Mouse (Mus musculus) lung, embryonic 16.5 days (tissue): ENCODE measurements around the gene Yap1. TPM values are rescaled to one million over a fixed set of nuclear protein-coding genes. Genes with fewer than 3 reads are reported as not detected.

ENCODE experiments used
- ATAC-seq: fragments of 200-750 bp; cut with Nextera tagmentation; 2 replicates; pipeline ENCODE4 v1.8.0; 2017; ENCODE audit warnings: low read depth, mild to moderate bottlenecking, moderate library complexity
- H3K27ac ChIP-seq: fragments of 300-500 bp; sonication (generic); 2 replicates; pipeline ENCODE4 v1.5.1; 2014; ENCODE audit warnings: mild to moderate bottlenecking, control low read depth, low read length
- H3K27me3 ChIP-seq: fragments of 300-500 bp; sonication (generic); 2 replicates; pipeline ENCODE4 v1.6.1; 2014; ENCODE audit warnings: low read depth, low read length, mixed read lengths; ENCODE audit not compliant: control insufficient read depth, insufficient read depth
- H3K36me3 ChIP-seq: fragments of 300-500 bp; sonication (generic); 2 replicates; pipeline ENCODE4 v1.6.1; 2014; ENCODE audit warnings: low read length; ENCODE audit not compliant: control insufficient read depth, insufficient read depth
- H3K4me1 ChIP-seq: fragments of 300-500 bp; sonication (generic); replicated peaks from 2 replicates; pipeline ENCODE4 v1.6.1; 2014; ENCODE audit warnings: low read length, mixed read lengths; ENCODE audit not compliant: control insufficient read depth, insufficient read depth
- H3K4me2 ChIP-seq: fragments of 300-500 bp; sonication (generic); 2 replicates; pipeline ENCODE4 v1.6.1; 2014; ENCODE audit warnings: low read depth, low read length, control low read depth
- H3K4me3 ChIP-seq: fragments of 300-500 bp; sonication (generic); 2 replicates; pipeline ENCODE4 v1.5.1; 2014; ENCODE audit warnings: mild to moderate bottlenecking, low read length, control low read depth
- H3K9ac ChIP-seq: fragments of 300-500 bp; sonication (generic); 2 replicates; pipeline ENCODE4 v1.6.1; 2014; ENCODE audit warnings: low read length, control low read depth
- H3K9me3 ChIP-seq: fragments of 300-500 bp; sonication (generic); 2 replicates; pipeline ENCODE4 v1.6.1; 2016; ENCODE audit warnings: low read length; ENCODE audit not compliant: control insufficient read depth
- WGBS: fragments of 180-500 bp; shearing (Covaris S2); extraction: QIAGEN DNeasy Blood & Tissue Kit; methylation state at CpG from one replicate; pipeline ENCODE4 v1.1.7; 2014; 5-methylcytosine and 5-hydroxymethylcytosine counted together
- polyA plus RNA-seq: library from polyadenylated mRNA; unstranded; fragments of >200 nt; fragmentation: Nextera tagmentation; extraction: Ambion mirVana; gene quantifications from 2 replicates; pipeline ENCODE4 v1.2.1, GENCODE M21; 2015

Gene Yap1
- polyA plus RNA-seq, 1 experiment from 2014 or later = 30.3 TPM

- H3K27me3 ChIP-seq = no peaks in the 10 kb centered on the region
- H3K4me3 ChIP-seq = no peak overlapping the region
- peaks cover 15% of the 10 kb centered on the region for H3K36me3 ChIP-seq
- peak overlapping the region; percentile 26; the same call in 1 of the 2 replicates for H3K27ac ChIP-seq
- WGBS = 84% methylated on average over 7 of the region's 7 CpGs
- no peaks in the 10 kb centered on the region for H3K9me3 ChIP-seq
- no peak for ATAC-seq
- no peak overlapping the region for H3K4me2 ChIP-seq
- H3K9ac ChIP-seq = no peak overlapping the region
- H3K4me1 ChIP-seq = no peaks in the 10 kb centered on the region
Measured at GRCm38 (mm10) chr9:7943796-7944462, 60.5 kb downstream of the Yap1 start.

- ATAC-seq = no peak
- WGBS = 95% methylated on average over 8 of the region's 8 CpGs
- H3K27ac ChIP-seq = no peak overlapping the region
- H3K4me1 ChIP-seq = no peaks in the 10 kb centered on the region
- H3K4me2 ChIP-seq = no peak overlapping the region
- H3K4me3 ChIP-seq = no peak overlapping the region
- H3K9me3 ChIP-seq = no peaks in the 10 kb centered on the region
- no peak overlapping the region for H3K9ac ChIP-seq
- H3K27me3 ChIP-seq = no peaks in the 10 kb centered on the region
- peaks cover 15% of the 10 kb centered on the region for H3K36me3 ChIP-seq
Measured at GRCm38 (mm10) chr9:7942701-7943100, 61.7 kb downstream of the Yap1 start.

- Histone ChIP-seq H3K27ac (no peak overlapping the region), H3K4me3 (no peak overlapping the region), H3K4me1 (no peaks in the 10 kb centered on the region), H3K9me3 (no peaks in the 10 kb centered on the region), H3K4me2 (no peak overlapping the region), H3K27me3 (no peaks in the 10 kb centered on the region), H3K9ac (no peak overlapping the region), H3K36me3 (peaks cover 25% of the 10 kb centered on the region)
- no peak for ATAC-seq
- 90% methylated on average over 4 of the region's 4 CpGs for WGBS
Measured at GRCm38 (mm10) chr9:7940075-7940474, 64.3 kb downstream of the Yap1 start.

- 96% methylated on average over 10 of the region's 10 CpGs for WGBS
- Histone ChIP-seq H3K4me1 (no peaks in the 10 kb centered on the region; the same call in 1 of the 2 replicates), H3K36me3 (peaks cover 61% of the 10 kb centered on the region), H3K4me3 (no peak overlapping the region), H3K27ac (no peak overlapping the region), H3K4me2 (no peak overlapping the region), H3K9ac (no peak overlapping the region), H3K9me3 (peaks cover 13% of the 10 kb centered on the region), H3K27me3 (no peaks in the 10 kb centered on the region)
- no peak for ATAC-seq
Measured at GRCm38 (mm10) chr9:7934419-7934818, 70.0 kb downstream of the Yap1 start.

- no peaks in the 10 kb centered on the region; the same call in 1 of the 2 replicates for H3K4me1 ChIP-seq
- H3K4me2 ChIP-seq = no peak overlapping the region
- H3K4me3 ChIP-seq = no peak overlapping the region
- H3K27me3 ChIP-seq = no peaks in the 10 kb centered on the region
- peak; percentile 77 for ATAC-seq
- H3K27ac ChIP-seq = peak overlapping the region; percentile 35; the same call in 1 of the 2 replicates
- 35% methylated on average over 6 of the region's 6 CpGs for WGBS
- peaks cover 13% of the 10 kb centered on the region for H3K9me3 ChIP-seq
- H3K9ac ChIP-seq = no peak overlapping the region
- H3K36me3 ChIP-seq = peaks cover 37% of the 10 kb centered on the region
Measured at GRCm38 (mm10) chr9:7929552-7929951, 74.8 kb downstream of the Yap1 start.

- no peak overlapping the region for H3K4me2 ChIP-seq
- H3K4me3 ChIP-seq = no peak overlapping the region
- H3K27ac ChIP-seq = no peak overlapping the region
- no peak for ATAC-seq
- no peaks in the 10 kb centered on the region; the same call in 1 of the 2 replicates for H3K4me1 ChIP-seq
- 83% methylated on average over 3 of the region's 3 CpGs for WGBS
- peaks cover 11% of the 10 kb centered on the region for H3K9me3 ChIP-seq
- H3K9ac ChIP-seq = no peak overlapping the region
- H3K27me3 ChIP-seq = no peaks in the 10 kb centered on the region
- H3K36me3 ChIP-seq = peaks cover 30% of the 10 kb centered on the region
Measured at GRCm38 (mm10) chr9:7928866-7929265, 75.5 kb downstream of the Yap1 start.

GRCm38 (mm10) chr9:7928207-7928793 lies 76.1 kb downstream of the Yap1 start:
- peaks cover 26% of the 10 kb centered on the region for H3K36me3 ChIP-seq
- ATAC-seq = no peak
- WGBS = 88% methylated on average over 3 of the region's 3 CpGs

GRCm38 (mm10) chr9:7914925-7915324 lies 89.5 kb downstream of the Yap1 start:
- Histone ChIP-seq H3K4me3 (no peak overlapping the region), H3K9me3 (no peaks in the 10 kb centered on the region), H3K27ac (peak overlapping the region; percentile 38; the same call in 1 of the 2 replicates), H3K4me2 (peak overlapping the region; percentile 57), H3K27me3 (no peaks in the 10 kb centered on the region), H3K4me1 (peaks cover 4% of the 10 kb centered on the region), H3K9ac (no peak overlapping the region), H3K36me3 (no peaks in the 10 kb centered on the region)
- 44% methylated on average over 8 of the region's 8 CpGs for WGBS
- ATAC-seq = no peak

More at GRCm38 (mm10) chr9:7928207-7928793, 76.1 kb downstream of the Yap1 start:
- peaks cover 8% of the 10 kb centered on the region; the same call in 1 of the 2 replicates for H3K9me3 ChIP-seq
- H3K27ac ChIP-seq = no peak overlapping the region
- no peak overlapping the region for H3K4me2 ChIP-seq
- H3K9ac ChIP-seq = no peak overlapping the region
- no peak overlapping the region for H3K4me3 ChIP-seq
- no peaks in the 10 kb centered on the region for H3K27me3 ChIP-seq
- no peaks in the 10 kb centered on the region; the same call in 1 of the 2 replicates for H3K4me1 ChIP-seq

GRCm38 (mm10) chr9:7914487-7914886 lies 89.9 kb downstream of the Yap1 start:
- Histone ChIP-seq H3K9me3 (no peaks in the 10 kb centered on the region), H3K27ac (peak overlapping the region; percentile 38; the same call in 1 of the 2 replicates), H3K4me1 (peaks cover 4% of the 10 kb centered on the region), H3K27me3 (no peaks in the 10 kb centered on the region), H3K9ac (peak overlapping the region; percentile 47), H3K4me3 (peak overlapping the region; percentile 32), H3K36me3 (no peaks in the 10 kb centered on the region), H3K4me2 (peak overlapping the region; percentile 57)
- ATAC-seq = peak; percentile 95
- WGBS = 1% methylated on average over 11 of the region's 11 CpGs
